Mouse (Mus musculus) embryonic fibroblast, embryonic 13.5 days (primary cell): ENCODE measurements around the gene Ddrgk1.

Experiments used
- CTCF ChIP-seq: IDR thresholded peaks from 2 replicates; pipeline ENCODE4 v1.5.1; 2011; ENCODE audit warnings: mild to moderate bottlenecking, control low read depth, low read length, moderate library complexity, borderline replicate concordance; ENCODE audit not compliant: insufficient read depth
- POLR2A ChIP-seq: IDR thresholded peaks from 2 replicates; pipeline ENCODE4 v1.6.1; 2011; ENCODE audit warnings: low read depth, mild to moderate bottlenecking, control low read depth, low read length, moderate library complexity

DNA sequence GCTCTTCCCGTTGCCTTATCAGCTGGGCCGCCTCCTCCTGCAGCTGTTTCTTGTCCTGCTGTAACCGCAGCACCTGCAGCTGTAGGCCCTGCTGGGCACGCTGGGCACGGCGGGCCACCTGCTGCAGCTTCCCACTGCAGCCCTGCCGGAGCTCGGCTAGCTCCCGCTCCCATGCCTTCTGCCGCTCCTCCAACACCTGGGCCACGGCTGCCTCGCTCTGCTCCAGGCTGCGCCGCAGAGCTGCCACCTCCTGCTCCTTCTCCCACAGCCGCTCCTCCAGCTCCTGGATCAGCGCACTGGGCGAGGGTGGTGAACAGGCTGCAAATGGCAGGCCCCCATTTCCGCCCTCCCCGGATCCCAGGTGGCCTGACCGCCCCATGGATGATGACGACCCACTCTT, 28.6 kb downstream of the Ddrgk1 start:
- TF ChIP-seq CTCF (no peak), POLR2A (no peak)
